Mouse (Mus musculus) brain, embryonic 14.5 days (tissue): ENCODE results near the gene Taf9.

Source experiments
- CTCF ChIP-seq: fragments of 200-500 bp; IDR thresholded peaks from 2 replicates; pipeline ENCODE4 v1.5.1; 2012; ENCODE audit warnings: inconsistent platforms, mild to moderate bottlenecking, moderate library complexity, borderline replicate concordance; ENCODE audit not compliant: insufficient read depth, insufficient read length; ENCODE audit errors: extremely low read depth
- POLR2A ChIP-seq: fragments of 200-500 bp; IDR thresholded peaks from 2 replicates; pipeline ENCODE4 v1.6.1; 2012; ENCODE audit warnings: mild to moderate bottlenecking, inconsistent platforms, borderline replicate concordance; ENCODE audit not compliant: poor library complexity, insufficient read depth, insufficient read length, severe bottlenecking; ENCODE audit errors: extremely low read depth

GRCm38 (mm10) chr13:100648223-100648622, 3.2 kb upstream of the Taf9 start:
- TF ChIP-seq CTCF, result no peak
- TF ChIP-seq POLR2A, result no peak
